Mouse (Mus musculus) cerebellum, adult 8-10 months (tissue): Measurements from ENCODE around the gene Nkapd1.
"Not testable (repeated sequence)": the region's sequence is repeated elsewhere in the genome, so short reads cannot be mapped to it uniquely, and the experiment has no call there.

Experiments used
- DNase-seq: peaks from one replicate; pipeline ENCODE4 v3.0.0; 2022

Nkapd1 gene

GRCm38 (mm10) chr9:50616766-50617603, at the start of gene Nkapd1, which contains the start of gene Pih1d2:
Nkapd1 (minus strand) TSS chr9:50617464.
Pih1d2 (plus strand) TSS chr9:50617321.
- DNase-seq: peak; percentile 92

DNA sequence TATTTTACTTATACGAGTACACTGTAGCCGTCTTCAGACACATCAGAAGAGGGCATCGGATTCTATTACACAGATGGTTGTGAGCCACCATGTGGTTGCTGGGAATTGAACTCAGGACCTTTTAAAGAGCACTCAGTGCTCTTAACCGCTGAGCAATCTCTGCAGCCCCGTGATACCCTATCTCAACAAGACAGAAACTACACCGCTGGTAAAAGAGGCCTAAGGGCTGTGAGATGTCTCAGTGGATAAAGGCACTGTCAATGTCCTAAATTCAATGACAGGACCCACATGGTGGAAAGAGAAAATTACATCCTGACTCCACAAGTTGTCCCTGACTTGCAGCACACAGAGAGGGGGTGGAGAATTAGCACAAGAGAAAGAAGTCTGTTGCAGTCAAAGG, 49.2 kb upstream of the Nkapd1 start:
- DNase-seq: no peak

GRCm38 (mm10) chr9:50664826-50665225, 47.6 kb upstream of the Nkapd1 start:
- no peak for DNase-seq

DNA sequence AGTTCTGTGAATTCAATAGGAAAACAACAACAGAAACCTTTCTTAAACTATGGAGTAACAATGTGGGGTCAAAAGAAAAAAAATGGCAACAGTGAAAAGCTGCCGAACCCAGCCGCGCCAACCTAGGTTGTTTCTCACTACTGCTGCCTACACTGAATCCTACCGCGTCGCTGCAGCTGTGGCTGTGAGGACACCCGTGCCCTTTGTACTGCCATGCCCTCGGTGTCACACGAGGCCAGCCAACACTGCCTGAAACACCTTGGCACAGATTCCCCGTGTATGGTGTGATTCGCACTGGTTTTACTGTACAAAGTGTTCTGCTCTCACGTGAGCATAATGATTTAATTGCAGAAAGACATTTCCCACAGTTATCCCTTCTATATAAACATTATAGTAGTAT, 43.2 kb upstream of the Nkapd1 start:
- no peak for DNase-seq

DNA sequence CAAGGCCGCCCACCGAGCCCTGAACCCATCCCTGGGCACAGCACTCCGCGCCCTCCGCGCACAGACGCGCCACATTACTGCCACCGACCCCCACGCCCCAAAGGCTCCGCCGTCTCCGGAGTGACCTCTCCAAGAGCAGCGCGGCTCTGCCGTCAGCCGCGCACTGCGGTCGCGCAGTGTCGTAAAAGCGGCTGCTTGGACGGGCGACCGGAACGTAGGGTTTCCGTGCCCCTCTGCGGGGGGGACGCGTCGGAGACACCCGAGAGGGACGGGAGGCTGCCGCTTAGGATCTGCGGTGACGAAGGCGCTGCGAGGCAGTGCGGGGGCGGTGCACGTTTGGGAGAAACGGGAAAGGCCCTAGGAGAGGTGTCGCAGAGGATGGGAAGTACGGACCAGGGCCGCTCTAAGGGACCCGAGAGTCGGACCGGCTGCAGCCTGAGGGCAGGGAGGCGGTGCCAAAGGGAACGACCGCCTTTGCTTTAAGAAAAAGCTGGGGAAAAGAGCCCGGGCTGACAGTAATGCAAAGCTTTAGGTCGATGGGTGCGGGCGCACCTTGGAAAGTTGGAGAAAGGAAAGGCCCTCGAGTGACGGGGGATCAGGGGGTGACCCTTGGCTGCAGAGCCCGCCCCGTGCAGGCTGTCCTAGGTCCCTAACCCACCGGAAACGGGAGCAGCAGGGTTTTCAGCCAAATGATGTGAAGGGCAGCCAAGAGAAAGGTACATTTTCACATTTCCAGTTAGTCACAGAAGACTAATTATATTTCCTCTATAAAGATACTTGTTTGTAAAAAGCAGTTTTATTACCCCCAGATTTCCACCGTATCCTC, 42.3 kb upstream of the Nkapd1 start, which contains the start of gene Dlat:
TSS of gene Dlat (minus strand) at position 389 of the 826 bp plus-strand sequence.
- peak; percentile 89 for DNase-seq

DNA sequence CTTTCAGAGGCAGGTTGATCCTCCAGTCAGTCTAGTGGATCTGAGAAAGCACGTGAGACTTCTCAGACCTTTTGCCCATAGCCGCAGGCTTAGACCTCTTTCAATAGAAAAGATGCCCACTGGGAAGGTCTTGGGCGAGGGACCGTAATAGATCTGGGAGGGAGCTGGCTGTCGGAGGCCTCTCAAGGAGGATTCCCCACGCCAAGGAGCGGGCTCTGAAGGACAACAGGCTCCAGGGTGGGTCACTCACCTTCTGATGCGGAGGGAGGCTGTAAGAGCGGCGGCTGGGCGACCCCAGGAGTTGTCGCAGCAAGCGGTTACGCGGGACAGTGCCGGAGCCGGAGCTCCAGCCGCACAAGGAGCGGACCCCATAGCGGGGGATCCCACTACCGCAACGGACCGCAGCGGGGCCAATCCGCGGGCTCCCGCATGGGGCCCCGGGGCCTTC, 41.7 kb upstream of the Nkapd1 start:
- no peak for DNase-seq

- no peak for DNase-seq
Measured at GRCm38 (mm10) chr9:50658391-50658790, 41.1 kb upstream of the Nkapd1 start.

DNA sequence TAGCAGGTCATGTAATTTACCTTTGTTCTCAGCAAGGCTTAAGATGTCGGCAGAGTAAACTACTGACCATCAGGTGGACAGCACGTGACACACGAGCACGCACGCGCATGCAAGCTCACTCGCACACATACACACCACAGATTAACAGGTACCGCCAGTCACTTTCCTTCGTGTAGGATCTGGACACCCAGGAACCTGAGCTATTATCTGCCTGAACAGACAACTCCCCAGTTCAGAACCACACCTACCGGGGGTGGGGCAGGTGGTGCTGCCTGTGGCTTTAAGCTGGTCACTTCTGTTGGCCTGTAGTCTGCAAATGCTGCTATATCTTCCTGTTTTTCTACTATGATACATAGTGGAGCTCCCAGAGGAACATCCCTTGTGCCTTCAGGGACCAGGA, 33.2 kb upstream of the Nkapd1 start:
- no peak for DNase-seq

GRCm38 (mm10) chr9:50646826-50647370, 29.6 kb upstream of the Nkapd1 start:
- DNase-seq: no peak

DNA sequence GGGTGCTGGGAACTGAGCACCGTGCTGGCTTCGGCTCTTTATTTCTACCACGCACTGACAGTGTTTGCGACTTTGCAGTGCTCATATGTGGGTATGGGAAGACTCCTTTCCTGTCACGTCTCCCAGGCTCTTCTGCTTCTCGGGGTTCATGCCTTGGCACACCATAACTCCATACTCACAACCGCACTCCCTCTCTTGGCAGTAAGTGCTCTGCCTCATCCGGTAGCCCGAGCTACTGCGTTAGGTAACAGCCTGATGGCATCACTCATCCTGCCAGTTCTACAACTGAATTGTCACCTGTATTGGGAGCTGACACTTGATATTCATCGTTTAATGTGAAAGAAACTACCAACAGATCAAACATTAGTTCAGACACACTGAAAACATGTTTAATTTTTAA, 17.0 kb upstream of the Nkapd1 start:
- DNase-seq: no peak

- no peak for DNase-seq
Measured at GRCm38 (mm10) chr9:50633059-50633458, 15.8 kb upstream of the Nkapd1 start.

GRCm38 (mm10) chr9:50632016-50632688, 14.9 kb upstream of the Nkapd1 start:
- DNase-seq: no peak

DNA sequence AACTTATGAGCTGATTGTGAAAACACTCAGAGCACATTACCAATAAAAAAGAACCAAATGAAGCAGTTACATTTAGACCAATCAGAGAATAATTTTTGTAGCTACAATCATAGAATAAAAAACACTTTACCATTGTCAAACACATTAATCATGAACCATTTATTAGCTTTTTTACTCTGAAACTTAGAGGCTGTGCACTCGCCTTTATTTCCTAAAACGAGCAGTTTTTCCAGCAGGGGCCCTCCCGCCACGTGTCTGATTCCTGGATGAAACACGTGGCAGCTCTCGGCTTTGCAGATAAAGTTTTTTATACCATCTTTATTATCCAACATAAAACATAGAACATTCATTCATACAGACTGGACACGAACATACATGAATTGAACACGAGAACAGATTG, 13.6 kb upstream of the Nkapd1 start:
- not testable (repeated sequence) for DNase-seq

GRCm38 (mm10) chr9:50617794-50618330, 598 bp upstream of the Nkapd1 start:
- DNase-seq: no peak

- DNase-seq: no peak
Measured at GRCm38 (mm10) chr9:50616161-50616560, 1.1 kb downstream of the Nkapd1 start.

DNA sequence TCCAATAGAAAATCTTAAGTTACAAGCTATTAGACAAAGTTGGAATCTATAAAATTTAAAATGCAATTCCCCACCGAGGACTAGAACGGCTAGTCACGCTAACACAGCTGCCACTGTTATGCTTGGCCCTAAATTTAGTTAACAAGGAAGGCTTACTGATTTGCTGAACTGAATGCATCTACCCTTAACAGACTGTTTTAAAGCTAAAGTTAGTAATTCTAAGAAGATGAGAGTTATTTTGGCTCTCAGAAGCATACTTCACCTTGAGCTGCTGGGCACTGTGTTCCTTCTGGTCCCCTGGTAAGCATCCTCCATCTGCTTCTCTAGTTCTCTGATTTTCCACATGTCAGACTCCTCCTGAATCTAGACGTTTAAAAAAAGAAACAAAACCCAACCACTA, 5.1 kb downstream of the Nkapd1 start:
- DNase-seq: no peak

DNA sequence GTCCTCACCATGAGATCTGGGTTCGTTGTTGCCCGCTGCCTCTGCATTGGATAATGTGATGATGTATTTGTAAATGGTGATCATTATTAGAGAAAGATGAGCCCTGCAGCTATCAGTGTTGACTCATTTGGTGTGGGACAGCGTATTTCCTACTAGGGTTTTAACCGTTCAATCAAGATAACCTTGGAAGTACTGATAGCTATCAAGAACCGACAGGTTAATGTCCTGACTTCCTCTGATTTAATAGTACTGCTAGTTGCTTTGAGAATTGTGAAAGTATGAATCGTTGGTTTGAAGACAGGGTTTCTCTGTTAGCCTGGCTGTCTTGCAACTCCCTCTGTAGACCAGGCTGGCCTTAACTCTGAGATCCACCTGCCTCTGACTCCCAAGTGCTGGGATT, 12.9 kb downstream of the Nkapd1 start:
- DNase-seq: no peak

- no peak for DNase-seq
Measured at GRCm38 (mm10) chr9:50603998-50604324, 13.3 kb downstream of the Nkapd1 start.

- DNase-seq: peak; percentile 91
Measured at GRCm38 (mm10) chr9:50603189-50603997, 13.9 kb downstream of the Nkapd1 start, which contains the start of the genes Sdhd and Timm8b. Sdhd (minus strand) TSS chr9:50603812. Timm8b (plus strand) TSS chr9:50603910.

- DNase-seq: no peak
Measured at GRCm38 (mm10) chr9:50602055-50602845, 15.0 kb downstream of the Nkapd1 start.

- no peak for DNase-seq
Measured at GRCm38 (mm10) chr9:50601536-50601935, 15.7 kb downstream of the Nkapd1 start.
